Mouse (Mus musculus) small intestine, adult 2 months (tissue): ENCODE measurements around the gene Lpcat3. TPM values are rescaled to one million over a fixed set of nuclear protein-coding genes. Genes with fewer than 3 reads are reported as not detected.

Experiments used
- H3K27ac ChIP-seq: fragments of 200-500 bp; 2 replicates; pipeline ENCODE4 v1.5.1; 2012; ENCODE audit warnings: low read depth, low read length, control low read depth, inconsistent platforms; ENCODE audit not compliant: insufficient read depth
- H3K27me3 ChIP-seq: fragments of 200-500 bp; 2 replicates; pipeline ENCODE4 v1.6.1; 2012; ENCODE audit warnings: mild to moderate bottlenecking, moderate library complexity, low read length, inconsistent platforms; ENCODE audit not compliant: control insufficient read depth, insufficient read depth
- H3K36me3 ChIP-seq: fragments of 200-500 bp; 2 replicates; pipeline ENCODE4 v1.6.1; 2012; ENCODE audit warnings: mild to moderate bottlenecking, low read length, control low read depth, inconsistent platforms; ENCODE audit not compliant: control insufficient read depth, insufficient read depth
- H3K4me1 ChIP-seq: fragments of 200-500 bp; 2 replicates; pipeline ENCODE4 v1.6.1; 2012; ENCODE audit warnings: low read length, inconsistent platforms, mixed read lengths; ENCODE audit not compliant: control insufficient read depth, insufficient read depth, insufficient read length
- H3K4me3 ChIP-seq: fragments of 200-500 bp; 2 replicates; pipeline ENCODE4 v1.5.1; 2012; ENCODE audit warnings: low read depth, mild to moderate bottlenecking, control low read depth, inconsistent platforms, low read length, moderate library complexity
- CTCF ChIP-seq: fragments of 200-500 bp; IDR thresholded peaks from 2 replicates; pipeline ENCODE4 v1.5.1; 2012; ENCODE audit warnings: low read depth, mild to moderate bottlenecking, control low read depth, inconsistent platforms, low read length, moderate library complexity, mixed read lengths; ENCODE audit not compliant: insufficient replicate concordance, insufficient read length; ENCODE audit errors: extremely low read depth
- POLR2A ChIP-seq: fragments of 200-500 bp; IDR thresholded peaks from 2 replicates; pipeline ENCODE4 v1.6.1; 2012; ENCODE audit warnings: low read depth, mild to moderate bottlenecking, control low read depth, inconsistent platforms, low read length, moderate library complexity
- WGBS: fragments of 180-500 bp; shearing (Covaris S2); methylation state at CpG from one replicate; pipeline ENCODE4 v1.1.7; 2018; 5-methylcytosine and 5-hydroxymethylcytosine counted together
- polyA plus RNA-seq: library from polyadenylated mRNA; depleted of rRNA; stranded (reverse); fragments of >200 nt; gene quantifications from 2 replicates; pipeline ENCODE4 v1.2.3, GENCODE M21; 2012

Lpcat3 gene
- polyA plus RNA-seq, 1 experiment = 323 TPM

GRCm38 (mm10) chr6:124689011-124689410 lies 26.2 kb downstream of the Lpcat3 start:
- Histone ChIP-seq H3K4me1 (peaks cover 30% of the 10 kb centered on the region; the same call in 1 of the 2 replicates), H3K36me3 (peaks cover 1% of the 10 kb centered on the region; the same call in 1 of the 2 replicates), H3K27me3 (no peaks in the 10 kb centered on the region), H3K27ac (no peak overlapping the region), H3K4me3 (no peak overlapping the region)
- TF ChIP-seq POLR2A (no peak), CTCF (no peak)
- 88% methylated on average over 3 of the region's 3 CpGs for WGBS

GRCm38 (mm10) chr6:124690517-124690916 lies 27.7 kb downstream of the Lpcat3 start:
- H3K36me3 ChIP-seq = peaks cover 2% of the 10 kb centered on the region; the same call in 1 of the 2 replicates
- peaks cover 28% of the 10 kb centered on the region for H3K4me1 ChIP-seq
- TF ChIP-seq CTCF (no peak), POLR2A (no peak)
- H3K27me3 ChIP-seq = no peaks in the 10 kb centered on the region
- H3K27ac ChIP-seq = no peak overlapping the region
- WGBS = 85% methylated on average over 3 of the region's 3 CpGs
- no peak overlapping the region for H3K4me3 ChIP-seq

GRCm38 (mm10) chr6:124693243-124693981 lies 30.6 kb downstream of the Lpcat3 start:
- Histone ChIP-seq H3K27me3 (no peaks in the 10 kb centered on the region), H3K4me1 (peaks cover 20% of the 10 kb centered on the region), H3K27ac (peak overlapping the region; percentile 92), H3K4me3 (no peak overlapping the region), H3K36me3 (peaks cover 5% of the 10 kb centered on the region)
- peak; percentile 12; the same call in 1 of the 2 replicates for TF ChIP-seq CTCF
- TF ChIP-seq POLR2A = no peak
- 33% methylated on average over 15 of the region's 15 CpGs for WGBS

- Histone ChIP-seq H3K4me3 (no peak overlapping the region), H3K36me3 (peaks cover 11% of the 10 kb centered on the region), H3K27me3 (no peaks in the 10 kb centered on the region), H3K27ac (peak overlapping the region; percentile 92), H3K4me1 (peaks cover 25% of the 10 kb centered on the region)
- no peak for TF ChIP-seq POLR2A
- TF ChIP-seq CTCF = no peak
- WGBS = 26% methylated on average over 15 of the region's 15 CpGs
Measured at GRCm38 (mm10) chr6:124694166-124694955, 31.5 kb downstream of the Lpcat3 start.

- Histone ChIP-seq H3K36me3 (peaks cover 29% of the 10 kb centered on the region), H3K4me3 (no peak overlapping the region), H3K27ac (no peak overlapping the region), H3K27me3 (no peaks in the 10 kb centered on the region), H3K4me1 (peaks cover 35% of the 10 kb centered on the region)
- WGBS = 85% methylated on average over 7 of the region's 7 CpGs
- no peak for TF ChIP-seq CTCF
- TF ChIP-seq POLR2A = no peak
Measured at GRCm38 (mm10) chr6:124696441-124697150, 33.8 kb downstream of the Lpcat3 start.

- Histone ChIP-seq H3K4me3 (no peak overlapping the region), H3K27me3 (no peaks in the 10 kb centered on the region), H3K27ac (no peak overlapping the region), H3K36me3 (peaks cover 48% of the 10 kb centered on the region), H3K4me1 (peaks cover 28% of the 10 kb centered on the region)
- no peak for TF ChIP-seq POLR2A
- no peak for TF ChIP-seq CTCF
- WGBS = 45% methylated on average over 6 of the region's 6 CpGs
Measured at GRCm38 (mm10) chr6:124698751-124699150, 35.9 kb downstream of the Lpcat3 start.

GRCm38 (mm10) chr6:124699366-124699765 lies 36.5 kb downstream of the Lpcat3 start:
- H3K36me3 ChIP-seq = peaks cover 54% of the 10 kb centered on the region
- H3K27ac ChIP-seq = peak overlapping the region; percentile 83; the same call in 1 of the 2 replicates
- no peaks in the 10 kb centered on the region for H3K27me3 ChIP-seq
- H3K4me1 ChIP-seq = peaks cover 22% of the 10 kb centered on the region
- WGBS = 93% methylated on average over 4 of the region's 4 CpGs
- H3K4me3 ChIP-seq = no peak overlapping the region
- no peak for TF ChIP-seq CTCF
